ENCODE assay signal across 36 mouse cellular contexts in the genomic region with DNA sequence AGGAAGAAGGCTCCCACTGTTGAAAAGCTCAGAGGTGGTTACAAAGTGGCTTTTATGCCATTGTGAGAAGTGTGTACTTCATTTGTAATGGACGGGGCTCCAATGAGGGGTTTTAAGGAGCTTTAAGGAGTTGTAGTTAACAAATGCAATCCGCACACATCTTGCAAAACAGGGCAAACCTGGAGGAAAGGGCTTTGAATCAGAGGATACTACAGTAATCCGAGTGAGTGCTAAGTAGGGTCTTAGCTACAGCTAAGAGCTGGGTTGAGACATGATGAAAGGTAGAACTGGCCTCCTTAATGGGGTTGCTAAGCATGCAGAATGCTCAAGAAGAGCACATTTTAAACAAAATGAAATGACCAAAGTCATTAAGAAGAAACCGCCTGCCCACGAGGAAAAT. TPM values are rescaled to one million over a fixed set of nuclear protein-coding genes. Genes with fewer than 3 reads are reported as not detected.
"Had no signal": no experiment of that assay in that cellular context is flagged by ENCODE, and none has a peak within 500 bp of the region (broad histone marks: within the 10 kb centered on the region; RNA-seq: fewer than 3 reads in every experiment).

No protein-coding gene starts in this region.

- DNase-seq: left cerebral cortex, postnatal 4 days; liver; liver, embryonic 13.5 days; liver, postnatal 0 days; lung, adult 18-20 months; lung, adult 2 months; lung, embryonic 14.5 days; lung, postnatal 14 days; lung, postnatal 36 days; lung, postnatal 4 days; midbrain, embryonic 14.5 days had no signal

- H3K4me1 ChIP-seq: limb, embryonic 15.5 days; liver, embryonic 12.5 days; liver, embryonic 13.5 days; liver, embryonic 15.5 days; midbrain, embryonic 10.5 days; midbrain, embryonic 12.5 days; midbrain, embryonic 13.5 days; midbrain, embryonic 15.5 days; neural tube, embryonic 12.5 days had no signal

- H3K4me3 ChIP-seq: left cerebral cortex, adult 2 months; limb, embryonic 10.5 days; limb, embryonic 12.5 days; limb, embryonic 13.5 days; limb, embryonic 15.5 days; liver, embryonic 12.5 days; liver, embryonic 13.5 days; liver, embryonic 15.5 days; lung, embryonic 15.5 days; megakaryocyte, embryonic 14.5 days; midbrain, embryonic 10.5 days; midbrain, embryonic 12.5 days; midbrain, embryonic 13.5 days; midbrain, embryonic 15.5 days; myocyte; neural tube, embryonic 12.5 days had no signal

- H3K9me3 ChIP-seq: limb, embryonic 10.5 days; limb, embryonic 12.5 days; limb, embryonic 13.5 days; limb, embryonic 15.5 days; liver, embryonic 12.5 days; liver, embryonic 13.5 days; liver, embryonic 15.5 days; lung, embryonic 15.5 days; megakaryocyte, embryonic 14.5 days; midbrain, embryonic 10.5 days; midbrain, embryonic 12.5 days; midbrain, embryonic 13.5 days; midbrain, embryonic 15.5 days; neural tube, embryonic 12.5 days had no signal

- ATAC-seq: liver, embryonic 12.5 days; liver, postnatal 0 days; midbrain, embryonic 13.5 days; midbrain, embryonic 15.5 days; midbrain, embryonic 16.5 days had no signal

- H3K9ac ChIP-seq: limb, embryonic 12.5 days; limb, embryonic 13.5 days; limb, embryonic 15.5 days; liver, embryonic 12.5 days; liver, embryonic 13.5 days; liver, embryonic 14.5 days; liver, embryonic 15.5 days; liver, postnatal 0 days; lung, embryonic 14.5 days; lung, embryonic 15.5 days; midbrain, embryonic 12.5 days; midbrain, embryonic 13.5 days; midbrain, embryonic 15.5 days; neural tube, embryonic 12.5 days had no signal

- H3K27ac ChIP-seq: left cerebral cortex, adult 2 months; limb, embryonic 10.5 days; limb, embryonic 12.5 days; limb, embryonic 13.5 days; limb, embryonic 15.5 days; liver, embryonic 12.5 days; liver, embryonic 13.5 days; liver, embryonic 14.5 days; liver, embryonic 15.5 days; lung, embryonic 15.5 days; macrophage; midbrain, embryonic 10.5 days; midbrain, embryonic 12.5 days; midbrain, embryonic 13.5 days; midbrain, embryonic 15.5 days; neural tube, embryonic 12.5 days had no signal

- H3K36me3 ChIP-seq: limb, embryonic 10.5 days; limb, embryonic 12.5 days; limb, embryonic 13.5 days; limb, embryonic 15.5 days; liver, embryonic 12.5 days; liver, embryonic 13.5 days; liver, embryonic 15.5 days; lung, embryonic 15.5 days; midbrain, embryonic 10.5 days; midbrain, embryonic 12.5 days; midbrain, embryonic 13.5 days; midbrain, embryonic 15.5 days; neural tube, embryonic 12.5 days had no signal

- H3K27me3 ChIP-seq: limb, embryonic 12.5 days; limb, embryonic 13.5 days; limb, embryonic 15.5 days; liver, embryonic 12.5 days; liver, embryonic 13.5 days; liver, embryonic 15.5 days; lung, embryonic 15.5 days; megakaryocyte, embryonic 14.5 days; midbrain, embryonic 12.5 days; midbrain, embryonic 13.5 days; midbrain, embryonic 15.5 days; neural tube, embryonic 12.5 days had no signal

- H3K4me2 ChIP-seq: limb, embryonic 12.5 days; limb, embryonic 13.5 days; limb, embryonic 15.5 days; liver, embryonic 11.5 days; liver, embryonic 12.5 days; liver, embryonic 13.5 days; liver, embryonic 15.5 days; lung, embryonic 14.5 days; lung, embryonic 15.5 days; midbrain, embryonic 11.5 days; midbrain, embryonic 12.5 days; midbrain, embryonic 13.5 days; midbrain, embryonic 15.5 days; neural tube, embryonic 12.5 days had no signal

RNA-seq across cellular contexts. Expression of a gene that starts 20.9 kb away (rescaled TPM):
- polyA plus RNA-seq: liver, adult 2 months; liver, embryonic 11.5 days; liver, embryonic 12.5 days; liver, embryonic 13.5 days; liver, embryonic 14.5 days; liver, embryonic 15.5 days; liver, embryonic 16.5 days; liver, postnatal 0 days; lung, adult 2 months; lung, embryonic 14.5 days; lung, embryonic 15.5 days; lung, embryonic 16.5 days; macrophage; midbrain, embryonic 10.5 days; midbrain, embryonic 11.5 days; midbrain, embryonic 12.5 days; midbrain, embryonic 13.5 days; midbrain, embryonic 14.5 days; midbrain, embryonic 15.5 days; midbrain, embryonic 16.5 days; midbrain, postnatal 0 days; neural tube, embryonic 11.5 days; neural tube, embryonic 12.5 days had no signal
